14 mouse cellular contexts compared by ENCODE assay signal in genomic region chr11:113554701-113555360, GRCm38 (mm10).
A peak's percentile ranks its signal among the peaks of the same experiment; 100 is the strongest.
DNase-seq lines count a peak whose midpoint lies in the region; ATAC-seq and TF ChIP-seq lines count a peak whose summit lies in the region.
"Had no signal": no experiment of that assay in that cellular context is flagged by ENCODE, and none has a peak within 500 bp of the region (broad histone marks: within the 10 kb centered on the region; RNA-seq: fewer than 3 reads in every experiment).

No protein-coding gene starts in this region.

- peak overlapping the region; percentile 78 for H3K27ac ChIP-seq in hindbrain, embryonic 15.5 days (replicated peaks)
- no peak overlapping the region for H3K27ac ChIP-seq in hindbrain, embryonic 11.5 days (ENCODE audit: low read depth, low read length)
- H3K27ac ChIP-seq in forebrain, embryonic 14.5 days (ENCODE audit: low read depth, low read length): peak overlapping the region; percentile 83
- H3K27ac ChIP-seq in intestine, postnatal 0 days (ENCODE audit: low read depth, low read length): no peak overlapping the region
- H3K27ac ChIP-seq: embryonic facial prominence, embryonic 12.5 days; kidney, embryonic 15.5 days; limb, embryonic 10.5 days; liver, embryonic 12.5 days; lung, embryonic 15.5 days; macrophage had no signal

- no peaks in the 10 kb centered on the region for H3K9me3 ChIP-seq in hindbrain, embryonic 15.5 days
- no peaks in the 10 kb centered on the region for H3K9me3 ChIP-seq in hindbrain, embryonic 11.5 days (ENCODE audit: control insufficient read depth, low read length)
- H3K9me3 ChIP-seq in forebrain, embryonic 14.5 days (replicated peaks; ENCODE audit: control insufficient read depth, low read length): no peaks in the 10 kb centered on the region
- H3K9me3 ChIP-seq in intestine, postnatal 0 days (ENCODE audit: control insufficient read depth): no peaks in the 10 kb centered on the region
- H3K9me3 ChIP-seq: embryonic facial prominence, embryonic 12.5 days; kidney, embryonic 15.5 days; limb, embryonic 10.5 days; liver, embryonic 12.5 days; lung, embryonic 15.5 days had no signal

- no peak for ATAC-seq in hindbrain, embryonic 15.5 days (ENCODE audit: low FRiP score, low read depth)
- ATAC-seq in hindbrain, embryonic 11.5 days (ENCODE audit: low FRiP score): no peak
- no peak for ATAC-seq in forebrain, embryonic 14.5 days
- peak; percentile 65 for ATAC-seq in intestine, postnatal 0 days
- ATAC-seq: liver, embryonic 12.5 days had no signal

- 88% methylated on average over 7 of the region's 7 CpGs for WGBS in hindbrain, embryonic 15.5 days
- WGBS in hindbrain, embryonic 11.5 days: 89% methylated on average over 7 of the region's 7 CpGs
- WGBS in forebrain, embryonic 14.5 days: 84% methylated on average over 7 of the region's 7 CpGs
- 62% methylated on average over 7 of the region's 7 CpGs for WGBS in intestine, postnatal 0 days

- no peak for DNase-seq in hindbrain, embryonic 11.5 days (ENCODE audit: low spot score)
- DNase-seq in 416B (ENCODE audit: low read depth): peak; percentile 26
- DNase-seq in forebrain, embryonic 14.5 days (ENCODE audit: low spot score): no peak
- no peak for DNase-seq in thymus, adult 18-20 months
- DNase-seq in right cerebral cortex, adult 18-20 months: no peak
- DNase-seq: thymus, adult 2 months had no signal

- no peak overlapping the region for H3K4me3 ChIP-seq in hindbrain, embryonic 15.5 days
- H3K4me3 ChIP-seq in hindbrain, embryonic 11.5 days (ENCODE audit: low read depth, low read length): no peak overlapping the region
- H3K4me3 ChIP-seq in forebrain, embryonic 14.5 days (ENCODE audit: low read depth, low read length): no peak overlapping the region
- no peak overlapping the region for H3K4me3 ChIP-seq in intestine, postnatal 0 days (ENCODE audit: low read depth, low read length)
- H3K4me3 ChIP-seq: embryonic facial prominence, embryonic 12.5 days; kidney, embryonic 15.5 days; limb, embryonic 10.5 days; liver, embryonic 12.5 days; lung, embryonic 15.5 days had no signal

- H3K4me2 ChIP-seq in hindbrain, embryonic 15.5 days: no peak overlapping the region
- H3K4me2 ChIP-seq in hindbrain, embryonic 11.5 days (replicated peaks; ENCODE audit: low read depth, low read length): no peak overlapping the region
- H3K4me2 ChIP-seq in forebrain, embryonic 14.5 days (ENCODE audit: low read length): no peak overlapping the region
- no peak overlapping the region for H3K4me2 ChIP-seq in intestine, postnatal 0 days (replicated peaks; ENCODE audit: low read depth)
- H3K4me2 ChIP-seq: embryonic facial prominence, embryonic 12.5 days; kidney, embryonic 15.5 days; liver, embryonic 12.5 days; lung, embryonic 15.5 days had no signal

- peaks cover 27% of the 10 kb centered on the region for H3K4me1 ChIP-seq in hindbrain, embryonic 15.5 days (replicated peaks)
- 0 out of 2 replicates have a peak, but pooled peaks cover 2% of the 10 kb centered on the region for H3K4me1 ChIP-seq in hindbrain, embryonic 11.5 days (replicated peaks; ENCODE audit: control insufficient read depth, insufficient read depth, low read length)
- peaks cover 18% of the 10 kb centered on the region for H3K4me1 ChIP-seq in forebrain, embryonic 14.5 days (ENCODE audit: control insufficient read depth, insufficient read depth, low read length)
- no peaks in the 10 kb centered on the region for H3K4me1 ChIP-seq in intestine, postnatal 0 days (replicated peaks; ENCODE audit: control insufficient read depth, insufficient read depth, low read length)

- H3K36me3 ChIP-seq in hindbrain, embryonic 15.5 days: no peaks in the 10 kb centered on the region
- H3K36me3 ChIP-seq in hindbrain, embryonic 11.5 days (ENCODE audit: control insufficient read depth, insufficient read depth, low read length): no peaks in the 10 kb centered on the region
- no peaks in the 10 kb centered on the region; the same call in 1 of the 2 replicates for H3K36me3 ChIP-seq in forebrain, embryonic 14.5 days (ENCODE audit: control insufficient read depth, insufficient read depth, low read length)
- H3K36me3 ChIP-seq in intestine, postnatal 0 days (ENCODE audit: control insufficient read depth, insufficient read depth): no peaks in the 10 kb centered on the region; the same call in 1 of the 2 replicates
- H3K36me3 ChIP-seq: embryonic facial prominence, embryonic 12.5 days; kidney, embryonic 15.5 days; limb, embryonic 10.5 days; lung, embryonic 15.5 days had no signal

- H3K9ac ChIP-seq in hindbrain, embryonic 15.5 days: no peak overlapping the region
- H3K9ac ChIP-seq in hindbrain, embryonic 11.5 days (ENCODE audit: low read depth, low read length): no peak overlapping the region
- no peak overlapping the region for H3K9ac ChIP-seq in forebrain, embryonic 14.5 days (ENCODE audit: low read length)
- H3K9ac ChIP-seq in intestine, postnatal 0 days (ENCODE audit: low read depth, low read length): no peak overlapping the region
- H3K9ac ChIP-seq: embryonic facial prominence, embryonic 12.5 days; kidney, embryonic 15.5 days; liver, embryonic 12.5 days; lung, embryonic 15.5 days had no signal

- no peak for TF ChIP-seq CTCF in intestine, postnatal 0 days (IDR thresholded peaks at IDR 0.05; ENCODE audit: low read depth)

- H3K27me3 ChIP-seq in hindbrain, embryonic 15.5 days: no peaks in the 10 kb centered on the region
- no peaks in the 10 kb centered on the region for H3K27me3 ChIP-seq in hindbrain, embryonic 11.5 days (ENCODE audit: control insufficient read depth, insufficient read depth, low read length)
- H3K27me3 ChIP-seq in forebrain, embryonic 14.5 days (replicated peaks; ENCODE audit: control insufficient read depth, insufficient read depth, low read length): no peaks in the 10 kb centered on the region
- no peaks in the 10 kb centered on the region for H3K27me3 ChIP-seq in intestine, postnatal 0 days (replicated peaks; ENCODE audit: control insufficient read depth, insufficient read depth, low read length)
- H3K27me3 ChIP-seq: embryonic facial prominence, embryonic 12.5 days; kidney, embryonic 15.5 days; liver, embryonic 12.5 days; lung, embryonic 15.5 days had no signal

Comparison
In these comparisons a context has a peak if more than half of its experiments do, and no peak if none do; other contexts are left out.
1. H3K27ac ChIP-seq: peak in hindbrain, embryonic 15.5 days (single experiment) and forebrain, embryonic 14.5 days (single experiment); none in hindbrain, embryonic 11.5 days (single experiment) and intestine, postnatal 0 days (single experiment).